Mouse (Mus musculus): ENCODE measurements around the gene Pitpnm2. TPM values are rescaled to one million over a fixed set of nuclear protein-coding genes. Genes with fewer than 3 reads are reported as not detected.

Gene Pitpnm2
- polyA plus RNA-seq, 1 experiment from 2014 or later, result 3.0 TPM

Other genes starting within 250 kb of the Pitpnm2 start
- 50.8 and 51.2 TPM in 2 replicates for gene Vps37b, start 217.5 kb downstream of the Pitpnm2 start, polyA plus RNA-seq (2016; fragmentation: Nextera tagmentation; extraction: Ambion mirVana)
- gene Abcb9, start 154.0 kb downstream of the Pitpnm2 start, polyA plus RNA-seq (2016; fragmentation: Nextera tagmentation; extraction: Ambion mirVana), result 0.52 and 0.65 TPM in 2 replicates
- gene Ogfod2, start 137.5 kb downstream of the Pitpnm2 start, polyA plus RNA-seq (2016; fragmentation: Nextera tagmentation; extraction: Ambion mirVana), result 16.8 and 17.8 TPM in 2 replicates
- 136 and 140 TPM in 2 replicates for gene Arl6ip4, start 133.7 kb downstream of the Pitpnm2 start, polyA plus RNA-seq (2016; fragmentation: Nextera tagmentation; extraction: Ambion mirVana)
- 19.5 and 20.9 TPM in 2 replicates for gene Mphosph9, start 78.2 kb upstream of the Pitpnm2 start, polyA plus RNA-seq (2016; fragmentation: Nextera tagmentation; extraction: Ambion mirVana)
- 24.9 and 25.7 TPM in 2 replicates for gene 2810006K23Rik, start 78.3 kb upstream of the Pitpnm2 start, polyA plus RNA-seq (2016; fragmentation: Nextera tagmentation; extraction: Ambion mirVana)
- gene Cdk2ap1, start 113.3 kb upstream of the Pitpnm2 start, polyA plus RNA-seq (2016; fragmentation: Nextera tagmentation; extraction: Ambion mirVana), result 57.3 and 64.7 TPM in 2 replicates
- 85.7 and 88.3 TPM in 2 replicates for gene Sbno1, start 176.2 kb upstream of the Pitpnm2 start, polyA plus RNA-seq (2016; fragmentation: Nextera tagmentation; extraction: Ambion mirVana)
- 41.0 and 41.6 TPM in 2 replicates for gene Kmt5a, start 190.2 kb upstream of the Pitpnm2 start, polyA plus RNA-seq (2016; fragmentation: Nextera tagmentation; extraction: Ambion mirVana)
- 22.7 and 24.2 TPM in 2 replicates for gene Rilpl2, start 228.6 kb upstream of the Pitpnm2 start, polyA plus RNA-seq (2016; fragmentation: Nextera tagmentation; extraction: Ambion mirVana)
- 35.8 and 37.2 TPM in 2 replicates for gene Snrnp35, start 233.4 kb upstream of the Pitpnm2 start, polyA plus RNA-seq (2016; fragmentation: Nextera tagmentation; extraction: Ambion mirVana)

All from forebrain, embryonic 10.5 days (tissue).